Mouse (Mus musculus): Measurements from ENCODE around the gene Exoc2. TPM values are rescaled to one million over a fixed set of nuclear protein-coding genes. Genes with fewer than 3 reads are reported as not detected.

Exoc2 gene
- total RNA-seq, 4 experiments from 2014 or later, result 13.1 to 17.2 (median 15.6) TPM

- no peak for DNase-seq (ENCODE audit: low spot score)
These were observed 153.3 kb downstream of the Exoc2 start for GRCm38 (mm10) chr13:30820555-30820954.

GRCm38 (mm10) chr13:30819891-30820290, 154.0 kb downstream of the Exoc2 start:
- no peak for DNase-seq (ENCODE audit: low spot score)

- DNase-seq (ENCODE audit: low spot score), result no peak
These were observed 156.5 kb downstream of the Exoc2 start for GRCm38 (mm10) chr13:30817436-30817835.

DNA sequence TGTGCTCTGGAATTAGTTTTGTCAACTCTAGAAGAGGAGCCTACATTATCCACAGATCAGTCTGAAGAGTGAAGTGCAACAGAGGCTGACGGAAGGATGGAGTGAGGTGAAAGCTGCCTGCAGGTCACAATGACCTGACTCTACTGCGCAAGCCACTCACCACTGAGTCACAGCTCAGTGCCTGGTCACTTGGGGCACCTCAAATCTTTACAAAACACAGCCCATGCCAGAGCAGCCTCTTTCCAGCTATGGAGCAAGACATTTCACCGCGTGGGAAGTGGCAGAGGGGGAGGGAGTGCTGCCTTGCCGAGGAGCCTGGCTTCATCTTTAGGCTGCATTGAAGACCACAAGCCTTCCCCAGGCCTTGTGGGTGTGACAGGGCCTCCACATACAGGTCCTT, 159.6 kb downstream of the Exoc2 start:
- DNase-seq (ENCODE audit: low spot score), result no peak

DNA sequence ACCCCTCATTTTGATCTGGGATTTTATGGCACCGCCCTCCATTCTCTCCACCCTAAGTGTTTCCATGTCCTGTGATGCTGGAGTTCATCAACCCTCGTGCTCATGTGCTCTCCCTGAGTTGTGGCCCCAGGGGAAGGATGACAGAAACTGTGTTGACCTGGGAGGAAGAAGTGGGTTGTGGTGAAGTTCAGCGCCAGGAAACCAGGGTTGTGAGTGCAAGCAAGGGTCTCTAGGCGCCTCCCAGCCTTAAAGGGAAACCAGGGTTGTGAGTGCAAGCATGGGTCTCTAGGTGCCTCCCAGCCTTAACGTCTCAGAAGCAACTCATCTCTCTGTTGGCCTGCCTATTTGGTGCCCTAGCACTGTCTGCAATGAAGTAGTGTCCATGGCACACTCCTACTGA, 160.4 kb downstream of the Exoc2 start:
- no peak for DNase-seq (ENCODE audit: low spot score)

GRCm38 (mm10) chr13:30809240-30809639, 164.7 kb downstream of the Exoc2 start:
- peak; percentile 56 for DNase-seq (ENCODE audit: low spot score)

DNA sequence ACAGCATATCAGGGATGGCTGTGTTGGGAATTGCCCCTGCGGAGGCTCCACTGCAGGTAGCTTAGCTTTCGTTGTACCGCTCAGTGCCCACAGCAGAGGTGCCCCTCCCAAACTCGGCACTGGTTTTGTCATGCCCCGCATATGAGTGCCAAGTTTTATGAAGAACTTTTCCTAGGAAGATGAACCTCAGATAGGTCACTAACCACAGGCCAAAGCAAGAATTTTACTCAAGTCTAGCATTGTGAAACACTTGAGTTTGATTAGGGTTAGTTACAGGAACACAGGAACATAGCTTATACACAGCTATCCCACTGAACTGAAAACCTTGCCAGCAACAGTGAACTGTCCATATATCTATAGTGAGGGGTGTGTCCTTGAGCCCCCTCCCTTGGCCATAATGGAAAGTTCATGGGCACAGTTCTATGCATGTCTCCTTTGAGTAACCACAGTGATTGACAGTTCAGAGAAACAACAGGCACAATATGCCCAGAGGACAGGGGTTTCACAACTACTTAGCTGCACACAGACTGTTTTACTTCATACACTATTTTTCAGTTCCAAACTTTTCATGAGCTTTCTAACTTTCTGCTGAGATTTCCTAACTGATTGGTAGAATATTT, 171.4 kb downstream of the Exoc2 start:
- no peak for DNase-seq (ENCODE audit: low spot score)

DNA sequence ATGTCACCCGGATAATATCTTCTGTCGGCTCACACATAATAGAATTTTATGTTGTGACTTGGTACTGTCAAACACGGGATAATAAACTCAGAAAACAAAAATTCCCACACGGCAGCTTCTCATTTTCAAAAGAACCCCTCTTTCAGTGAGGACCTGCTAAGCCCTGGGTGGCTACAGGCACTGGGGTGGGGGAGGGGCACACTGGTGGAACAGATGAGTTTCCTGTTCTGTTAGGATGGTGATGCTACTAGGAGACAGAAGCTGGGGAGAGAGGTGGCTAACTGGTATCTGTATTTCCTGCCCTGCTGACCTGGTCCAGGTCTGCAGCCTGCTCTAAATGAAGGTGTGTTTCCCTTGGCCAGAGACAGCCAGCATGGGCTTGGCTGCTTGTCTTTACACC, 172.0 kb downstream of the Exoc2 start:
- no peak for DNase-seq (ENCODE audit: low spot score)

GRCm38 (mm10) chr13:30795960-30796359, 177.9 kb downstream of the Exoc2 start:
- DNase-seq (ENCODE audit: low spot score), result no peak

- DNase-seq (ENCODE audit: low spot score), result no peak
These were observed 180.3 kb downstream of the Exoc2 start for GRCm38 (mm10) chr13:30793616-30794015.

DNA sequence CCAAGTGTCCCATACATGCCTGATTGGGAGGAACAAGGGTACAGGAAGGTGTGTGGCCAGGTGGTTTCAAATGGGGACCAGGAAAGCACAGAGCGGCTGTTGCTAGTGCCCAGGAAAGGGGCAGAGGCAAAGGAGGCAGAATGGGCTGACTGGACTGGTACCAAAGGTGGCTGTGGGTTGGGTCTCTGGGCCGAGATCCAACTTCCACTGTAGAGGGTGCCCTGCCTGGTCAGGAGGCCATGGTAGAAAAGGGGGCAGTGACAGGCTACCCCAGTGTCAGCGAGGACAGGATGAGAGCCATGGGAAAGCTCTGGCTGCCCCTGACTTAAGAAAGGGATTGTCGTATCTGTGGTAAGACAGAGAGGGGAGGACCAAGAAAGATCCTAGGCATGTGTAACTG, 180.7 kb downstream of the Exoc2 start:
- no peak for DNase-seq (ENCODE audit: low spot score)

DNA sequence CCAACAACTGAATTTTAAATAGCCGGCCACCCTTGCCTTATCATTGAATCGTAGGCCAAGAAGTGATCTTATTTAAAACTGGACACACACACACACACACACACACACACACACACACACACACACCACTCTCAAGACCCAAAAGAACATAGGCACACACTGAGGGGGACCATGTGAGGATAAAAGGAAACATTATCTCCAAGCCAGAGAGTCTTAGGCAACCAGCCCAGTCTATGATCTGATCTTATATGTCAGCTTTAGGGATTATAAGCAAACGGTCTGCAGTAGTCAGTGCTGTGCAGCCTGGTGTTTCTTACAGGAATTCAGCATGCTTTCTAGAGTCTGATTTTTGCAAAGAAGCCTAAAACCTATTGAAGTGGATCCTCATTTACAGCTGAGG, 181.2 kb downstream of the Exoc2 start:
- DNase-seq (ENCODE audit: low spot score), result no peak

DNA sequence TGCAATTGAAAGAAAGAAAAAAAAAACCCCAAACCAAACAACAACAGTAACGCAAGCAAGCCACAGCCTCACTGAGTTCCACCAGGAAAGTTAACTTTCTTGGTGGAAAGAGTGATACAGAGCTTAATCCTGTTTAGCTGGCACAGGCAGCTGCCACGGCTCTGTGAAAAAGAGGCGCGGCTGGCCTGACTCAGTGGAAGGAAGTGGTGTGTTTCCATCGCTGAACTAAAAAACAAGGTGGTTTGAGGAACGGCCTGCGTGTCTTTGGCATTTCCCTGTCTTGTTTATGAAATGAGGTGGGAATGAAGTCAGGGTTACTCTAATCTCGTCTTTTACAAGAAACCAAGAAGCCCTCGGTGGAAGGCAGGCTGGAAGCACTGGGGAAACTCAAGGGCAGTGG, 181.6 kb downstream of the Exoc2 start:
- no peak for DNase-seq (ENCODE audit: low spot score)

DNA sequence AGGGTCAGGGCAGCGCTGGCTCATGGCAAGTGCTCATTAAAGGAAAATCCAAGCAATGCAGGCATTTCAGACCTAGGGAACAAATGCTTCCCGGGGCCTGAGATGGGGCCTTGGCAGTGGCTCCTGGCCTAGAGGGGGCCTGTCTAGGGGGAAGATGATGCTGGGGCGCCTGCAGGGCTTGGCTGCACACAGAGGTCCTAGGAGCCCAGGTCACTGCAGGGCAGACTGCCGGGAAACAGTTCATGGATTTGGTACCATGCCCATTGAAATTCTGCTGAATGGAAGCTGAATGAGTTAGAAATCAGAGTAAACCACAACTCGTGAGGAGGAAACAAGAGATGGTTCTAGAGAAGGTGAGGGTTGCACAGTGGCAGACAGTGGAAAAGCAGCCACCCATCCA, 183.9 kb downstream of the Exoc2 start:
- DNase-seq (ENCODE audit: low spot score), result no peak

GRCm38 (mm10) chr13:30788421-30788820, 185.5 kb downstream of the Exoc2 start:
- no peak for DNase-seq (ENCODE audit: low spot score)

- no peak for DNase-seq (ENCODE audit: low spot score)
These were observed 185.9 kb downstream of the Exoc2 start for GRCm38 (mm10) chr13:30787960-30788359.

DNA sequence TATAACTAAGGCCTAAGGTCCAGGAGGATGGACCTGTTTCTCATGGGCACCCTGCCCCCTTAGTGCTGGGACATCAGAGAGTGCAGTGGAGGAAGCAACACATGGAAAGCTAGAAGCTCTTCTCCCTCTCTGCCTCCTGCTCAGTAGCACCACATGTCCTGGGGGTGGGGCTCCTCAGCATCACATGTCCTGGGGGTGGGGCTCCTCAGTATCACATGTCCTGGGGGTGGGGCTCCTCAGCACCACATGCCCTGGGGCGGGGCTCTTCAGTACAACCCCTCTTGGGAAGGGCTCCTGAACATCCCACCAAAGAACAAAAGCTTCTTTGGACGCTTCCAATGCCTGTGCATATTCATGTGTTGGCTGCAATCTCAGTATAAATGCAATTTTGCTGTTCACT, 186.3 kb downstream of the Exoc2 start:
- no peak for DNase-seq (ENCODE audit: low spot score)

DNA sequence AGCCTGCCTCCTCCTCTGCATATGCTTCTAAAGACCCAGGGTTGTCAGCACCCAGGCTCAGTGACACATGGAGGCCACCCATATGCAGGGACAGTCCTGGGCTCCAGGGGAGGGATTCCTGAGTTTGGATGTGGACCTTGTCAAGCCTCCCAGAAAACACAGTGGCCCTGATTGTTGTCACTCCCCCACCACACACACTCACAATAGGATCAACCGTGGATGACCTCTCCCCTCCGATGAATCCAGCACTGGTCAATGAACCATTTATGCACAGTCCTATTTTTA, 186.9 kb downstream of the Exoc2 start:
- no peak for DNase-seq (ENCODE audit: low spot score)

DNA sequence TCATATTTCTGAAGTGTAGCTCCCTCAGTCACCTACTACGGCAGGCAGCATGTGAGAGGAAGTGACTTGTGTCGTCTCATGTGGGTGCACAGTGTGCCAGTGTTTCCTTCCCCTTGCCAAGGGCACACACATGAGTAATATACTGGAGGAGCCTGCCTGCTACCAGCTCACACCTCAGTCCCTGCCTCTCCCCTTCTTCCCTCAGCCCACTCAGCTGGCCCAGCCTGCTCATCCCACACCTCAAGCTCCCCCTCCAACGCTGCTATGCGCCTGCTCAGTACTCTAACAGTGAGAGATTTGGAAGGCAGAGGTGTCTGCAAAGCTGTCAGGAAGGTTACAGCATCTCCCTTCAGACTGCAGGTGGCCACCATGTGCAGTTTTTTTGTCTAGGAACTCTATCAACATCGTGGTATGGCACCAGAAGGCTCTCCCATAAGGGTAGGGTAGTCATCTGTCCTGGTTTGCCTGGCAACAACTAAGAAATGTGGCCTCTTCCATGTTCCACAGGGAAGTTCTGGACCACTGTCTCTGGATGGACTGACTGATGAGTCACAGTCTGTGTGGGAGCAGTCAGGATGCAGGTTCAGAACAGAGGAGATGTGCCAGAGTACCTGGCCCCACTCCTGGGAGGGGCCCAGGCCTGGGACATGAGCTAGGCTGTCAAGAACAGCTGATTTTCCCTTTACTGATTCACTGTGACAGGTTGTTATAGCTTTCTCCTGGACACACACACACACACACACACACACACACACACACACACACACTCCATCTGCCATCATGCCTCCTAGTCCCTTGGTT, 187.5 kb downstream of the Exoc2 start:
- no peak for DNase-seq (ENCODE audit: low spot score)

GRCm38 (mm10) chr13:30785423-30786040, 188.4 kb downstream of the Exoc2 start:
- DNase-seq (ENCODE audit: low spot score), result no peak

- no peak for DNase-seq (ENCODE audit: low spot score)
These were observed 191.5 kb downstream of the Exoc2 start for GRCm38 (mm10) chr13:30782419-30782818.

GRCm38 (mm10) chr13:30781905-30782304, 192.0 kb downstream of the Exoc2 start:
- no peak for DNase-seq (ENCODE audit: low spot score)

DNA sequence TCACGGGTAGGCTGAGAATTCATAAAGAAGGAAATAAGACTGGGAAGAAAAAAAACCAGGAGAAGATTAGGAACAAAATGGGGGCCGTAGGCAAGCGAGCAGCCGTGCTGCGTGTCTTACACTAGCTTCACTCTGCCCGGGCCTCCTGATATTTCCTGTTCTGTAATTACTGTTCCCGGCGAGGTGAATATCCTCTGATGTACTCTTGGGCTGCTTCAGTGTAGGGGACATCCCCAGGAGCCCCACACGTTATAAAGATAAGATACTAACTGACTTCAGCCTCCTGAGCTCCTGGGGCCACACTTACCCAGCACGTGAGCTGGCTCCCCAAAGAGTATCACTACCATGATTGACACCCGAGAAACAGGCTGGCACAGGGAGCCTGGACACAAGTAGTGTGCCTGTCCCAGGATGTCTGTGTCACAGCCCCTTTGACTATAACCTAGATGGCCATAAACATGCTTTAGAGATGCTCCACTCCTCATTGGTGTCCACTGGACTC, 196.2 kb downstream of the Exoc2 start:
- no peak for DNase-seq (ENCODE audit: low spot score)
